Mouse (Mus musculus): ENCODE measurements around the gene Vdr.

Vdr gene

DNA sequence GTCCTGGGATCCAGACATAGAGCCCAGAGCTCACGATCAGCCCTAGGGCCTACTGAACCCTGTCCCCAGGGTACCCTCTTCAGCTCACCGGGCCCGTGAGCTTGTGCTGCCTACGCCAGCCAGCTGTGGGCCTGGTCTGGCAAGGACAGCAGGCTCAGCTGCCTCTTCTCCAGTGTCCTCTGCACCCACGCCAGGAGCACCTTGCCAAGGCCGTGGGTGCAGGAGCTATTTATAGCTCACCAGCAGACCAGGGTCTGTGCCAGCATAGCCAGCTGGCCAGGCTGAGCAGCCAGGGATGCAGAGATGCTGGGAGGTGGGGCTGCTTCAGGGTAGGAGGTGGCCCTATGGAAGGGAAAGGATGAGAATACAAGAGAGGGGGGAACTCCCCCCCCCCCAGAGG, 98.3 kb downstream of the Vdr start:
- DNase-seq (ENCODE audit: low spot score in 2 of 2) = peak; percentile 85 to 94

GRCm38 (mm10) chr15:97811307-97811706, 99.1 kb downstream of the Vdr start:
- DNase-seq (ENCODE audit: low spot score in 2 of 2) = no peak

GRCm38 (mm10) chr15:97810399-97810798, 100.0 kb downstream of the Vdr start:
- DNase-seq (ENCODE audit: low spot score in 2 of 2) = no peak

DNA sequence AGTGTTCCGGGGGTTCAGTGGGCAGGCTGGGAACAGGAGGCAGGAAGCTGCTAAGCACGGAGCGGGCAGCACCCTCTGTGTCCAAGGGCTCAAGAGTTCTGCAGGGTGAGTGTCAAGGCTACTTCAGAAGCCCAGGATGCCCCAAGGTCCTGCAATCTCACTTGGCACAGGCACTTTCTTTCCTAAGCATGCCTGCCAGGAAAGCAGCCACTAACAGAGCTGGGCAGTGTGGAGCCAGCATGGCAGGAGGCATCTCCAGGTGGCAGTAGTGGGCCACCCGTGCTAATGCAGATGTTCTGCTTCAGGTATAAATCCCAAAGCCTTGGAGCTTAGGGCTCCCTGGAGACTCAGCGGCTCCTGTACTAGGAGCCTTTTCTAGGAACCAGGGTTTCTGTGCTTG, 100.5 kb downstream of the Vdr start:
- DNase-seq (ENCODE audit: low spot score in 2 of 2) = no peak

DNA sequence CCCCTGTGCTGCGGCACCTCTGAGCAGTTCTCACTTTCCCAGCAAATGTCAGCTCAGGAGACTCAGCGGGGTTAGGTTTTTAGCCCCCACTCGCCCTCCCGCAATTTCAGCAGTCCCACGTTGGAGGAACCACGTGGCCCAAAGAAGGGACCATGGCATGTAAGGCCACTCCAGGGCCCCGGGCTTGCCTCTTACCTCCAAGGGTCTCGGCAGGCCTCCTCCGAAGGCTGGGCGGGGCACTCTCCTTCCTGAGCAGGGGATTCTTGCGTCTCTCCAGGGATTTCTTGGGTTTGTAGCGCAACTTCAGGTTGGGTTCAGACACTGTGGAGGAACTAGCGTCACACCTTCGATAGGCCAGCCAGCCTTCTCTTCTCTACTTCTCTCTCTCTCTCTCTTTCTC, 101.2 kb downstream of the Vdr start:
- DNase-seq (ENCODE audit: low spot score in 2 of 2) = no peak

- no peak for DNase-seq (ENCODE audit: low spot score in 2 of 2)
Observed at GRCm38 (mm10) chr15:97808532-97808931, 101.9 kb downstream of the Vdr start.

DNA sequence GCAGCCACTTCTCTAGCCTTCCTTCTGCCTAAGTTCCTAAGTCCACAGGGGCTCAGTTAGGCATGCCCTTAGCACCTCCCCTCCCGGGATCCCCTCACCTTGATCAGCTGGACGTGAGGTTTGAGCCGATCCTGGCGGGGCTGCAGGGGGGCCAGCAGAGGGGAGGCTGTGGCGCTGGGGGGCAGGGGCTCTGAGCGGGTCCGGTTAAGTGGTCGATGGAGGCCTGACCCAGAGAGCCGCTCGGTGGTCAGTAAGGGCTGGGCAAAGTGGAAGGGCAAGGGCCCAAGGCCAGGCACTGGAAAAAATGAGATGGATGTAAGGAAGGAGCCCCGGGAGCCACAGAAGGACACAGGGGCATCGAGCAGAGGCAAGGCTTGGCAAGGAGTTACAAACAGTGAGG, 102.6 kb downstream of the Vdr start:
- no peak for DNase-seq (ENCODE audit: low spot score in 2 of 2)

Measured in frontal cortex, postnatal 36 days (tissue).